Mouse (Mus musculus): ENCODE data around the gene Ugt2a1. TPM values are rescaled to one million over a fixed set of nuclear protein-coding genes. Genes with fewer than 3 reads are reported as not detected.
"Not testable (repeated sequence)": the region's sequence is repeated elsewhere in the genome, so short reads cannot be mapped to it uniquely, and the experiment has no call there.

The Ugt2a1 gene
- not detected in 2 replicates for polyA plus RNA-seq (2015; fragmentation: Nextera tagmentation; extraction: Ambion mirVana)

DNA sequence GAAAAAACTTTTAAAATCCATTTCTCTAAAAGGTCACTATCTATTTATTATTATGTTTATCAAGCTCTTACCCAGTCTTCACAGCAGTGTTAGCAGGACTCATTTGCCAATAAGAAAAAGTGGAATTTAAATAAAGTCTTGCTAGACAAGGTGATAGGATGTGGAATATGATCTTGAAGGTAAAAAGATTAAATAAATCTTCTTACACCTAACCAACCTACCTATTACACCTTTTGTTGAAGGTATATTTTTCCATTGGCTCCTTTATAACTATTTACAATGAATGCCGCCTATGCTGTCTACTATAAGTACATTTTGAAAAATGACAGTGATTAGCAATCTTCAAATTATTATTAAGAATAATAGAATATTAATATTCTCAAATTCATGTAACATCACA is at the start of gene Ugt2a1:
Gene Ugt2a1, minus strand, starts transcription at position 101 of the 400 bp plus-strand sequence.
- Histone ChIP-seq H3K9me3 (replicated peaks) (no peaks in the 10 kb centered on the region), H3K36me3 (no peaks in the 10 kb centered on the region), H3K4me3 (replicated peaks) (no peak within 1 kb of the TSS), H3K9ac (replicated peaks) (no peak within 1 kb of the TSS), H3K27me3 (replicated peaks) (no peaks in the 10 kb centered on the region), H3K27ac (replicated peaks) (no peak within 1 kb of the TSS), H3K4me1 (no peaks in the 10 kb centered on the region), H3K4me2 (no peak within 1 kb of the TSS)
- 86% methylated on average over 1 of the region's 1 CpGs for WGBS
- ATAC-seq (ENCODE audit: low FRiP score): no peak

GRCm38 (mm10) chr5:87538111-87538510 is 47.4 kb upstream of the Ugt2a1 start, which contains the start of gene Sult1b1:
TSS of gene Sult1b1 (minus strand) at chr5:87538195.
- H3K9ac ChIP-seq (replicated peaks): no peak within 1 kb of the TSS
- H3K27me3 ChIP-seq (replicated peaks): no peaks in the 10 kb centered on the region
- no peak for ATAC-seq (ENCODE audit: low FRiP score)
- H3K27ac ChIP-seq (replicated peaks): no peak within 1 kb of the TSS
- no peak within 1 kb of the TSS for H3K4me2 ChIP-seq
- H3K36me3 ChIP-seq: no peaks in the 10 kb centered on the region
- H3K9me3 ChIP-seq (replicated peaks): no peaks in the 10 kb centered on the region
- 93% methylated on average over 2 of the region's 2 CpGs for WGBS
- no peaks in the 10 kb centered on the region for H3K4me1 ChIP-seq
- no peak within 1 kb of the TSS for H3K4me3 ChIP-seq (replicated peaks)

- Histone ChIP-seq H3K27ac (replicated peaks) (no peak overlapping the region), H3K9me3 (replicated peaks) (no peaks in the 10 kb centered on the region), H3K4me2 (no peak overlapping the region), H3K4me1 (no peaks in the 10 kb centered on the region), H3K36me3 (no peaks in the 10 kb centered on the region), H3K27me3 (replicated peaks) (no peaks in the 10 kb centered on the region), H3K4me3 (replicated peaks) (no peak overlapping the region), H3K9ac (replicated peaks) (no peak overlapping the region)
- 79% methylated on average over 4 of the region's 4 CpGs for WGBS
- no peak for ATAC-seq (ENCODE audit: low FRiP score)
Observed at GRCm38 (mm10) chr5:87535994-87536644, 45.4 kb upstream of the Ugt2a1 start.

- no peak for ATAC-seq (ENCODE audit: low FRiP score)
- Histone ChIP-seq H3K27me3 (replicated peaks) (no peaks in the 10 kb centered on the region), H3K4me2 (no peak overlapping the region), H3K4me1 (no peaks in the 10 kb centered on the region), H3K9me3 (replicated peaks) (no peaks in the 10 kb centered on the region), H3K36me3 (no peaks in the 10 kb centered on the region), H3K4me3 (replicated peaks) (no peak overlapping the region), H3K9ac (replicated peaks) (no peak overlapping the region), H3K27ac (replicated peaks) (no peak overlapping the region)
- 82% methylated on average over 2 of the region's 2 CpGs for WGBS
Observed at GRCm38 (mm10) chr5:87532288-87532687, 41.6 kb upstream of the Ugt2a1 start.

DNA sequence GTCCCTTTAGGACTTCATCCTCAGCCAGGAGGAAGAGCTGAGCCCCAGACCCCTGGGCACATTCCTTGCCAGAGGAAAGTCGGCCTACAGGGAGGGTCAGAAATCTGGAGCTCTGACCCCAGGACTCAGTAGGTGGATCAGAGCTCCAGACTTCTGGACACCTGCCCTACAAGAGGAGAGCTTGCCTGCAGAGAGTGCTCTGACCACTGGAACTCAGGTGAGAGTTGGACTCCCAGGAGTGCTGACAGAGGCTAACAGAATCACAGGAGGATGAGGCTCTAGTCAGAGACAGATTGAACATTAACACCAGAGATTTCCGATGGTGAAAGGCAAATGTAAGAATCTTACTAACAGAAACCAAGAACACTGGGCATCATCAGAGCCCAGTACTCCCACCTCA is 32.9 kb upstream of the Ugt2a1 start:
- not testable (repeated sequence) for H3K4me3 ChIP-seq (replicated peaks); H3K9me3 ChIP-seq (replicated peaks); H3K36me3 ChIP-seq; H3K4me1 ChIP-seq; H3K9ac ChIP-seq (replicated peaks); H3K27me3 ChIP-seq (replicated peaks); H3K4me2 ChIP-seq; ATAC-seq (ENCODE audit: low FRiP score); H3K27ac ChIP-seq (replicated peaks)
- WGBS: 86% methylated on average over 2 of the region's 2 CpGs

DNA sequence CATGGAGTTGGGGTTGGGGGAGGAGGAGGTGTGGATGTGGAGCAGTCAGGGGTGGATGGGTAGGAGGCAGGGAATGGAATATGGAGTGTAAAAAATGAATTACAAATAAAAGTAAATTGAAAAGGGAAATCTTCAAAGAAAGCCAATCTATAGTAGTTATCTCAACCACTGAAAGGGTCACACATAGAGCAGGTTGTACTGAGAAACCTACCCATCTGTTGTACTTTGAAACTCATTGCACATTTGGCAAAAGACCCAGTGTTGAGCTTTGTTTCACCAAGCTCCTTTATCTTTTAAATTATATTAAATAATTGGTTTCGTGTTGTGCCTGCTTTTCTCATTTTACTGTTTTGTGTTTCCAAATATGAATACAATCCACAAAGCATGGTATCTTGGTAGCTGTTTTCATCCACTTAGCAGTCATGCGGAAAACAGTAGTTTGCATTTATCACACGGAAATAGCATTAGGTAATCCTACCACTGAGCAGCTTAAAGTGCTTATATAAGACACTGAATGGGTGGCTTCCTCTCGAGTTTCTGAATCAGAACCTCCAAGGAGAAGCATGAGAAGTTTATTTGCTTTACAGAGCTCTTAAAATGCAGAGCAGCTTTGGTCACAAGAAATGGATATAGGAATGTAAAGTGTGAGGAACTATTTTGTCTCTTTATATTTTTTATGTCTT is 15.2 kb upstream of the Ugt2a1 start:
- no peaks in the 10 kb centered on the region for H3K27me3 ChIP-seq (replicated peaks)
- H3K4me1 ChIP-seq: no peaks in the 10 kb centered on the region
- H3K27ac ChIP-seq (replicated peaks): no peak overlapping the region
- ATAC-seq (ENCODE audit: low FRiP score): no peak
- no peak overlapping the region for H3K4me3 ChIP-seq (replicated peaks)
- H3K9ac ChIP-seq (replicated peaks): no peak overlapping the region
- WGBS: 70% methylated on average over 4 of the region's 4 CpGs
- no peaks in the 10 kb centered on the region for H3K36me3 ChIP-seq
- no peaks in the 10 kb centered on the region for H3K9me3 ChIP-seq (replicated peaks)
- H3K4me2 ChIP-seq: no peak overlapping the region

DNA sequence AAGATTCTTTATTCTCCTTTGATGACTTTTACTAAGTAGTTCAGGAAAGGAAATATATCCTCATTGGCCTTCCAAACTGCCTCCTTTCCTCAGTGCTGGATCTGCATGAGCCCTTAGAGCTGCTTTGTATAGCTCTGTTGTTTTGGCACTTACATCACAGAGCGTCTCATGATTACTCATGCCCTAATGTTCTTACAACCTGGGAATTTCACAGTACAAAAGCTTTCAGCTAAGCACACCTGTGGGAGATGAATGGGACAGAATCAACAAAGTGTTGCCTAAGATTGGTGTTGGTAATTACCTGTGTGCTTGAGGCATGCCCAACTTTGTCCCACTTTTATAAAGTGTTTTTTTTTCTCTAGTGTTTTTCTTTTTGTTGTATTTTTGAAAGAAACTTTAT is 12.0 kb upstream of the Ugt2a1 start:
- H3K4me2 ChIP-seq: no peak overlapping the region
- 55% methylated on average over 1 of the region's 1 CpGs for WGBS
- H3K27ac ChIP-seq (replicated peaks): no peak overlapping the region
- no peak overlapping the region for H3K4me3 ChIP-seq (replicated peaks)
- H3K9ac ChIP-seq (replicated peaks): no peak overlapping the region
- H3K4me1 ChIP-seq: no peaks in the 10 kb centered on the region
- no peaks in the 10 kb centered on the region for H3K9me3 ChIP-seq (replicated peaks)
- no peaks in the 10 kb centered on the region for H3K36me3 ChIP-seq
- no peaks in the 10 kb centered on the region for H3K27me3 ChIP-seq (replicated peaks)
- ATAC-seq (ENCODE audit: low FRiP score): no peak

GRCm38 (mm10) chr5:87499341-87499740 is 8.7 kb upstream of the Ugt2a1 start:
- no peak for ATAC-seq (ENCODE audit: low FRiP score)
- H3K4me2 ChIP-seq: no peak overlapping the region
- H3K9me3 ChIP-seq (replicated peaks): no peaks in the 10 kb centered on the region
- no peak overlapping the region for H3K9ac ChIP-seq (replicated peaks)
- no peak overlapping the region for H3K4me3 ChIP-seq (replicated peaks)
- H3K27me3 ChIP-seq (replicated peaks): no peaks in the 10 kb centered on the region
- H3K4me1 ChIP-seq: no peaks in the 10 kb centered on the region
- no peak overlapping the region for H3K27ac ChIP-seq (replicated peaks)
- no peaks in the 10 kb centered on the region for H3K36me3 ChIP-seq

- H3K27me3 ChIP-seq (replicated peaks): no peaks in the 10 kb centered on the region
- no peak overlapping the region for H3K27ac ChIP-seq (replicated peaks)
- no peaks in the 10 kb centered on the region for H3K4me1 ChIP-seq
- no peak overlapping the region for H3K4me2 ChIP-seq
- H3K9me3 ChIP-seq (replicated peaks): no peaks in the 10 kb centered on the region
- no peaks in the 10 kb centered on the region for H3K36me3 ChIP-seq
- no peak overlapping the region for H3K9ac ChIP-seq (replicated peaks)
- no peak overlapping the region for H3K4me3 ChIP-seq (replicated peaks)
- no peak for ATAC-seq (ENCODE audit: low FRiP score)
Observed at GRCm38 (mm10) chr5:87498936-87499335, 8.3 kb upstream of the Ugt2a1 start.

DNA sequence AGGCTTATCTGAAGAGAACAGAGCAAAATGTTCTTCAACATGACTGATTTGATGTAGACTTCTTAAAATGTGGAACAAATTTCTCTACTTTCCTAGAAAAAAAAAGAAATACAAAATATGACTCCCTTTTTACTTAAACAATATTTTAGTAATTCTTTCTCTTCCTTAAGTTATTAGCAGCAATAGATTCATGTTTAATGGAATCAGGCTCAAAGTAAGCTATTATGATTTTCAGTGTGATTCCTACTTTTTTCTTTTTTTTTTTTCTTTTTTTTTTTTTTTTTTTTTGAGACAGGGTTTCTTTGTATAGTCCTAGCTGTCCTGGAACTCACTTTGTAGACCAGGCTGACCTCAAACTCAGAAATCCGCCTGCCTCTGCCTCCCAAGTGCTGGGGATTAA is 4.0 kb downstream of the Ugt2a1 start, which contains the start of gene Gm43638:
Gene Gm43638, minus strand, starts transcription at position 101 of the 400 bp plus-strand sequence.
- H3K4me1 ChIP-seq; H3K9me3 ChIP-seq (replicated peaks); H3K27me3 ChIP-seq (replicated peaks); H3K9ac ChIP-seq (replicated peaks); H3K4me2 ChIP-seq; H3K27ac ChIP-seq (replicated peaks); H3K36me3 ChIP-seq; ATAC-seq (ENCODE audit: low FRiP score); H3K4me3 ChIP-seq (replicated peaks): not testable (repeated sequence)
- 86% methylated on average over 1 of the region's 1 CpGs for WGBS

GRCm38 (mm10) chr5:87482160-87482559 is 8.5 kb downstream of the Ugt2a1 start, which contains the start of gene Ugt2a2:
TSS of gene Ugt2a2 (minus strand) at chr5:87482260.
- ATAC-seq (ENCODE audit: low FRiP score): no peak
- H3K9me3 ChIP-seq (replicated peaks): no peaks in the 10 kb centered on the region
- H3K4me1 ChIP-seq: no peaks in the 10 kb centered on the region
- H3K36me3 ChIP-seq: no peaks in the 10 kb centered on the region
- WGBS: 83% methylated on average over 5 of the region's 5 CpGs
- H3K4me3 ChIP-seq (replicated peaks): no peak within 1 kb of the TSS
- no peak within 1 kb of the TSS for H3K4me2 ChIP-seq
- H3K27ac ChIP-seq (replicated peaks): no peak within 1 kb of the TSS
- no peak within 1 kb of the TSS for H3K9ac ChIP-seq (replicated peaks)
- no peaks in the 10 kb centered on the region for H3K27me3 ChIP-seq (replicated peaks)

DNA sequence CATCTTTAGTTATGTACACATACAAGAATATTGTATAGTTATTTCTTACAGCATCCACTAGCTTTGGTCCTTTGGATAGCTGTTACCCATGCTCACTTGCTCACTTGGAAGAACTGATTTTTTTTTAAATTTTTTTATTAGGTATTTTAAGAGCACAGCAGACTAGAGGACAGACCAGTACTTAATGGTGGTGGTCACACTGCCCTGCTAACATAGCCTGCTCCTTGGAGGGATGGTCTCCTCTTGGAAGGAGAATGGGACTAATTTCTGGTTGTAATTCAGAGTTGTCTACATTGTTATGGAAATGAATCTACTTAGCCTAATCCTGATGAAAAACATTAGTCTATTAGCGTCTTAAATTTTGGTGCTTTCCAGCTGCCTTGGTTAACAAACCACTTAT is 31.9 kb downstream of the Ugt2a1 start:
- Histone ChIP-seq H3K36me3 (no peaks in the 10 kb centered on the region), H3K9ac (replicated peaks) (no peak overlapping the region), H3K4me1 (no peaks in the 10 kb centered on the region), H3K27ac (replicated peaks) (no peak overlapping the region), H3K9me3 (replicated peaks) (no peaks in the 10 kb centered on the region), H3K4me2 (no peak overlapping the region), H3K4me3 (replicated peaks) (no peak overlapping the region), H3K27me3 (replicated peaks) (no peaks in the 10 kb centered on the region)
- ATAC-seq (ENCODE audit: low FRiP score): no peak
- WGBS: 30% methylated on average over 1 of the region's 1 CpGs

Data from neural tube, embryonic 15.5 days (tissue).